Mouse (Mus musculus): Measurements from ENCODE around the gene Hipk2. TPM values are rescaled to one million over a fixed set of nuclear protein-coding genes. Genes with fewer than 3 reads are reported as not detected.

Gene Hipk2
- polyA plus RNA-seq, 1 experiment from 2014 or later: 18.0 TPM

DNA sequence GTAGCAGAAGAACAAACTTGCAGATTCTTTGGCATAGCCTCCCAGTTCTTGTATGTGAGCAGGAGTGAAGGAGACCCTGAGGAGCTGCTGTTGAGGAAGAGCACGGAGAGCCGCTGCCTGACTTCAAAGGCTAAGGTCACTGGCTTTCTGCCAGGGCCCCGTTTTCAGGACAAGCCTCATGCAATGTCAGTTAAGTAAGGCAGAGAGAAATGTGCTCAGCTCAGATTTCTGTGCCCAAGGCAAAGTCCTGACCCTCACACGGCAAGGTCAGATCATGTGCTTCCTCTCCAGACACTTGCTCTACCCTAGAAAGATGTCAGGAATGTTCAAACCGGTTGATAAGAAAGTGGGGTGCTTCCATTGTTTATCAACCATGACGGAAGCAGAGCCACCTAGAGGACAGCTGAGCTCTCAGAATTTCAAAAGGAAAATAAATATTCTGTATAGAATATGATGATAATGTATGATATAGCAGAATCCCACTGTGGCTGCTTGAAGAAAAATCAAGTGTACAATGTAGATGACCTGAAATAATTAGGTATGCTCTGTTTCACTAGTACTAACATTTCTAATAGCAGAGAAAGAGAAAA lies 173.1 kb downstream of the Hipk2 start:
- Histone ChIP-seq H3K36me3 (replicated peaks) (peaks cover 96% of the 10 kb centered on the region), H3K4me1 (replicated peaks) (peaks cover 4% of the 10 kb centered on the region; the same call in 1 of the 2 replicates), H3K9me3 (replicated peaks) (no peaks in the 10 kb centered on the region), H3K27me3 (no peaks in the 10 kb centered on the region), H3K4me3 (replicated peaks) (no peak overlapping the region), H3K9ac (no peak overlapping the region), H3K4me2 (no peak overlapping the region), H3K27ac (replicated peaks) (no peak overlapping the region)
- WGBS (ENCODE audit: insufficient replicate concordance): 71% methylated on average over 6 of the region's 6 CpGs
- ATAC-seq (ENCODE audit: insufficient read depth): no peak

DNA sequence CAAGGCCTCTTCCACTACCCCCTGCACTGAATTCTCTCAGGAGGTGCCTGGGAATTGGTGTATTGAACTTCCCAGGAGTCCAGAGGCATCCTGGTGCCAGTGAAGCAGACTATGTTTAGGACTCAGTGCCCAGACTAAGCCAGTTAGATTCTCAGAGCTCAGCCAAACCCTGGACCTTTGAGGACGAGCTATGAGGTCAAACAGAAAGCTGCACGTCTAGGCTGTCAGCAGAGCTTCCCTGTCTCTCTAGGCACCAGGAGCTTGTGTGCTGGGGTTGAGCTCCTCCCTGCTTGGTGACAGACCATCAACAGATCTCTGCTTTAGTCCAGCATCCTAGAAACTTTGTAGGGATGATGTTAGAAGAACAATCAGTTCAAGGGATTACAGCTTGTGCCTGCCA lies 174.5 kb downstream of the Hipk2 start:
- no peak overlapping the region for H3K4me2 ChIP-seq
- H3K9ac ChIP-seq: no peak overlapping the region
- H3K4me1 ChIP-seq (replicated peaks): peaks cover 4% of the 10 kb centered on the region; the same call in 1 of the 2 replicates
- 64% methylated on average over 2 of the region's 2 CpGs for WGBS (ENCODE audit: insufficient replicate concordance)
- peaks cover 94% of the 10 kb centered on the region for H3K36me3 ChIP-seq (replicated peaks)
- no peaks in the 10 kb centered on the region for H3K27me3 ChIP-seq
- ATAC-seq (ENCODE audit: insufficient read depth): no peak
- H3K4me3 ChIP-seq (replicated peaks): no peak overlapping the region
- no peak overlapping the region for H3K27ac ChIP-seq (replicated peaks)
- no peaks in the 10 kb centered on the region for H3K9me3 ChIP-seq (replicated peaks)

DNA sequence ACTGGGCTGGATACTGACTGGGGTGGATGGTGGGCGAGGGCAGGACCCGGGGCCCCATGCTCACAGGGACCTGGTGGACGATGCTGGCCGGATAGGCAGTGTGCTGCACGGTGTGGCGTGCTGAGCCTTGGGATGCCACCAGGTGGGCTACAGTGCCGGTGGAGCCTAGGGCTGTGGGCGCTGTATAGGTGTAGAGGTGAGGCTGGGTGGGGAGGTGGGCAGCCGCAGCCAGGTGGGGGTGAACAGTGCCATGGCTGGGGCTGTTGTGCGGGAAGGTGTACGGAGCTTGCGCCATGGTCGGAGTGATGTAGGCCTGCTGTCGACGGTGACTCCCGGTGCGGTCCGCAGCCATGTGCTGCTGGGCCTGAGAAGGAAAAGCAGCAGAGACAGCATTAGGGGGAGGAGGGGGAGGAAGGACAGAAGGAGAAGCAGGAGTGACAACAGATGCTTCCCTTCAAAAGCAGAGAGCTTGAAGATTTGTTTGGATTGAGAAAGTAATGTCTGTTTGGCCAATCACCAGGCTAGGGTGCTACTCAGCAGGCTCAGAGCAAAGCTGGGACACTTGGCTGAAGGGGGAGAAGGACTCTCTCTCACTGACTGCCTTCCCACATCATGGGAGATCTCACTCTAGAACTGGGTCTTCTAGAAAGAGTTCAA lies 177.6 kb downstream of the Hipk2 start:
- ATAC-seq (ENCODE audit: insufficient read depth): no peak; the same call in 1 of the 2 replicates
- Histone ChIP-seq H3K4me1 (replicated peaks) (no peaks in the 10 kb centered on the region; the same call in 1 of the 2 replicates), H3K9ac (no peak overlapping the region), H3K4me3 (replicated peaks) (no peak overlapping the region), H3K27ac (replicated peaks) (no peak overlapping the region), H3K36me3 (replicated peaks) (peaks cover 95% of the 10 kb centered on the region), H3K27me3 (no peaks in the 10 kb centered on the region), H3K9me3 (replicated peaks) (no peaks in the 10 kb centered on the region), H3K4me2 (no peak overlapping the region)
- 97% methylated on average over 18 of the region's 18 CpGs for WGBS (ENCODE audit: insufficient replicate concordance)

DNA sequence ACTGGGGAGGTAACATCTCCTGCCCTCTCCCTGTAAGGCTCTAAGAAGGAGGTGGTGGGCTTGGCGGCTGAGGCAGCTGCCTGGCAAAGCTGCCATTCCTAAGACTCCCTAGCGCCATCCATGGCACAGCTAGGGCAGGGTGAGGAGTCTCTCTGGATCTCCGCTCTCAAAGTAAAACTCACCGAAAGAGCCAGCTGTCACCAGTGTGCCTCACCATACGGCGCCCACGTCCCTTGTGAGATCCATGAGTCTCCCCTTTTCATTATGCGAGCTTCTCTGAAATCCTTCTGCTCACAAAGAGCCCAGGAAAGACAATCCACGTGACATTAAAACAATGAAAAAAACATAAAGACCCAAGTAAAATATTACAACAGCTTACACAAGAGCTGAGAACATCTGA lies 179.4 kb downstream of the Hipk2 start:
- 92% methylated on average over 9 of the region's 9 CpGs for WGBS (ENCODE audit: insufficient replicate concordance)
- Histone ChIP-seq H3K4me2 (no peak overlapping the region), H3K9ac (no peak overlapping the region), H3K4me3 (replicated peaks) (no peak overlapping the region), H3K27me3 (no peaks in the 10 kb centered on the region), H3K27ac (replicated peaks) (no peak overlapping the region), H3K9me3 (replicated peaks) (no peaks in the 10 kb centered on the region), H3K4me1 (replicated peaks) (no peaks in the 10 kb centered on the region; the same call in 1 of the 2 replicates), H3K36me3 (replicated peaks) (peaks cover 95% of the 10 kb centered on the region)
- no peak for ATAC-seq (ENCODE audit: insufficient read depth)

DNA sequence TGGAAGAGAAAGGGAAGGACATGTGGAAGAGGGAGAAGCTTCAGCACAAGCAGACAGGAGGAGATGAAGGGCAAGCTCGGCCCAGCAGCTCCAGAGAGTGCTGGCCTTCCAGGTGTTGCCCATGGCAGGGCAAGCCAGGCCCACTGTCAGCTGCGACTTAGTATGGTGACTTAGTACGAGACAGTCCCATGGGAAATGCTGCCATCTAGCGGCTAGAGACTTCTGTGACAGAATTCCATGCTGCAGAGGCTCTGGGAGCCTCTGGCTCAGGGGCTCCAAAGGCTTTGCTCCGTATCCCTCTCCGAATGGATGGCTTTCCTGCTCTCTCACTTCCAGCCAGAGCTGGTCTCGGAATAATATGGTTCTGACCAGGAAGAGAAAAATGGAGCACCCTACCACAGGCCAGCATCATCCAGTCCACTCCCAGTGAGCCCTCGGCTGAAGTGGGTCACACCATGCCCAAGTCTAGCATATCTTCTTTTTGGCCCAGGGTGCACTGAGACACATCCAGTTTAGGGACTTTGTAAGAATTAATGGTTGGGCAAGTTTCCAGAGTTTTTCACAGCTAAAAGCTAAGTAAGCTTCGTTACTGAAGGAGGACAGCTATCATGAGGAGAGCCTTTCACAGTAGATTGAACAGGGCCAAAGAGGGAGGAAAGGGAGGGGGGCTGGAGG lies 180.4 kb downstream of the Hipk2 start:
- Histone ChIP-seq H3K27ac (replicated peaks) (no peak overlapping the region), H3K4me3 (replicated peaks) (no peak overlapping the region), H3K4me1 (replicated peaks) (no peaks in the 10 kb centered on the region; the same call in 1 of the 2 replicates), H3K9ac (no peak overlapping the region), H3K9me3 (replicated peaks) (no peaks in the 10 kb centered on the region), H3K36me3 (replicated peaks) (peaks cover 95% of the 10 kb centered on the region), H3K4me2 (no peak overlapping the region), H3K27me3 (no peaks in the 10 kb centered on the region)
- ATAC-seq (ENCODE audit: insufficient read depth): no peak
- WGBS (ENCODE audit: insufficient replicate concordance): 34% methylated on average over 9 of the region's 9 CpGs

DNA sequence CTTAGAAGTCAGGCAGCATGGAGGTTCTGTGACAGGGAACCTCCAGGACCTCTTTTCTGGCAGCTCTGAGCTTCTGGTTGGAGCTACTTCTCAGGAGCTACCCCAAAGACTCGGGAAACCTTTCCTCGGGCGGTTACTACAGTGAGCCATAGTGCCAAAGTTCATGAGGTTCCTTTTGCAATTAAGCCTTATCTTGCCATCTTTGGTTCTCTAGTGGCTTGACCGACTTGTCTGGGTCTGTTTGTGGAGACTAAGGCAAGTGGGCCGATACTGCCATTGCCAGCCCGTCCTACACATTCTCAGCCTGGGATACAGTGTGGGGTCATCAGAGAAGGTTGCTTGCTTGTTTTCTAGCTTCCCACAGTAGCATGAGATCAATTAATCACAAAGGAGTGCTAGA lies 183.4 kb downstream of the Hipk2 start:
- WGBS (ENCODE audit: insufficient replicate concordance): 85% methylated on average over 6 of the region's 6 CpGs
- peaks cover 89% of the 10 kb centered on the region for H3K36me3 ChIP-seq (replicated peaks)

DNA sequence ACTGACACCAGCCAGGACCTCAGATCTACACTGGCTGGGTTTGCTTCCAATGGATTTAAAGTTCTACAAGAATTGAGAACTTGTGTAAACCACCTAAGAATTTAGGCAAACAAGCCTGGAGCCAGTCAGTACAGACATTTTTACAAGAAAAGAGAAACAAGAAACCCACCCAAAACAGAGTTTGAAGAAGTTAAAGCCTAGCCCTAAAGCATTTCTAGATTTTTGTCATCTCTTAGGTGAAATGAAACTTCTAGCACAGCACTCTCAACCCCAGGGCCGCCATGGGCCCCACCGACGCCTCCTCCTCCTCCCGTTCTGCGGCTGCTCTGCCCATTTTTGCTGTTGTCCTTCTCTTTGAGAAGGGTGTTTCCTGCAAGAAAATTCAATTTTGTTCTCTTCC lies 184.9 kb downstream of the Hipk2 start:
- Histone ChIP-seq H3K9me3 (replicated peaks) (no peaks in the 10 kb centered on the region), H3K4me2 (no peak overlapping the region), H3K4me3 (replicated peaks) (no peak overlapping the region), H3K27ac (replicated peaks) (no peak overlapping the region), H3K36me3 (replicated peaks) (peaks cover 88% of the 10 kb centered on the region), H3K27me3 (no peaks in the 10 kb centered on the region), H3K9ac (no peak overlapping the region), H3K4me1 (replicated peaks) (no peaks in the 10 kb centered on the region; the same call in 1 of the 2 replicates)
- ATAC-seq (ENCODE audit: insufficient read depth): no peak
- WGBS (ENCODE audit: insufficient replicate concordance): 93% methylated on average over 5 of the region's 5 CpGs

More for the DNA sequence above, 183.4 kb downstream of the Hipk2 start:
- Histone ChIP-seq H3K27me3 (no peaks in the 10 kb centered on the region), H3K4me2 (no peak overlapping the region), H3K9ac (no peak overlapping the region), H3K4me1 (replicated peaks) (no peaks in the 10 kb centered on the region; the same call in 1 of the 2 replicates), H3K27ac (replicated peaks) (no peak overlapping the region), H3K9me3 (replicated peaks) (no peaks in the 10 kb centered on the region), H3K4me3 (replicated peaks) (no peak overlapping the region)
- no peak for ATAC-seq (ENCODE audit: insufficient read depth)

DNA sequence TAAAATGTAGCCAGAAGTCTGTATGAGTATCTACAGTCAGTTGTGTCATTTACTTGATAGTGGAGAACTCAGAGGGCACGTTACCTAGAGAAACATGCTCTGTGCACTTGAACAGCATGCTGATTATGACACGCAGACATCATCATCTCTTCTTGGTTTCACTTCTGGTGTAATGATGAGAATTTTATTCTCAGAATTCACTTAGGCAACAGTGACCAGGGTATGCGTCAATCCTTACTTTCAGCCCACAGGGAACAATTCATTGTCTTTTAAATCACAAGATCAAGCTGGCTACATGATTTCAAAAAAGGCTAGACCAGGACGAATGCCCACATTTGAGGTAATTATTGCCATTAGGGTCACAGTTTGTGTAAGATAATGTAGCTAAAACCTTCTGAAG lies 185.3 kb downstream of the Hipk2 start:
- no peak for ATAC-seq (ENCODE audit: insufficient read depth)
- Histone ChIP-seq H3K36me3 (replicated peaks) (peaks cover 84% of the 10 kb centered on the region), H3K4me3 (replicated peaks) (no peak overlapping the region), H3K4me1 (replicated peaks) (no peaks in the 10 kb centered on the region; the same call in 1 of the 2 replicates), H3K9ac (no peak overlapping the region), H3K4me2 (no peak overlapping the region), H3K27me3 (no peaks in the 10 kb centered on the region), H3K9me3 (replicated peaks) (no peaks in the 10 kb centered on the region), H3K27ac (replicated peaks) (no peak overlapping the region)
- WGBS (ENCODE audit: insufficient replicate concordance): 76% methylated on average over 4 of the region's 4 CpGs

DNA sequence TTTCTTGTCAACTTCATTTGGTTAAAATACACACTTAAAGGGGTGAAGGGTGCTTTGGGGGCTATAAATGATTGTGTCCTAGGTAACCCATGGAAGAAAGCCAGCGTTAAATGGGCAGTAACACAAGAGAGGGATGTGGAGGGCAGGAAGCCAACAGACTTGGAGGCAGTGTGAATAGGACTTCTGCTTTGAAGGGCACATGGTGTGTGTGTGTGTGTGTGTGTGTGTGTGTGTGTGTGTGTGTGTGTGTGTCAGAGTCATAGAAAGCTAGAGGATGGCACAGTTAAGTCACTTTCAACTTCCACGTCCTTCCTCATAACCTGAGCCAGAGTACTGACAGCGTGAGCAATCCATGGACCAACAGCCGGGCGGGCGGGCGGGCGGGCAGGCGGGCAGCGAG lies 187.1 kb downstream of the Hipk2 start:
- H3K4me1 ChIP-seq (replicated peaks): no peaks in the 10 kb centered on the region
- WGBS (ENCODE audit: insufficient replicate concordance): 90% methylated on average over 10 of the region's 10 CpGs
- H3K9me3 ChIP-seq (replicated peaks): no peaks in the 10 kb centered on the region
- H3K4me3 ChIP-seq (replicated peaks): no peak overlapping the region
- H3K27me3 ChIP-seq: no peaks in the 10 kb centered on the region
- no peak overlapping the region for H3K27ac ChIP-seq (replicated peaks)
- peaks cover 68% of the 10 kb centered on the region for H3K36me3 ChIP-seq (replicated peaks)
- no peak overlapping the region for H3K4me2 ChIP-seq
- H3K9ac ChIP-seq: no peak overlapping the region
- no peak for ATAC-seq (ENCODE audit: insufficient read depth)

DNA sequence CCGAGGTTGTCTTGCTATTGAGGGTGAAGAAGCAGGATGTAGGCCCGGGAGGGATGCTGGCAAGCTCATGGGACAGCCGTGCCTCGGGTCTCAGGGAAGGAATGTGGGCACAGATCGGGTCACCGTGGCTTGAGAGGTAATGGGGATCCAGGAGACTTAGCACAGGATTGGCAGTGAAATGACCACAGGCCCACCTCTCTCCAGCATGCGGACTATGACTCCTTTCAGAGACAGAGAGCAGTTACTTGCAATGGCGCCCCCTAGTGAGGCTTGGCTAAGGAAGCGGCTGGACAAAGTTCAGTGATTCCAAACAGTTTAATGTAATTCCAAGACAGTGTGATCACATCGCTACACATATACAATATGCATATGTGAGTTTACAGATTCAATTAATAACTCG lies 188.7 kb downstream of the Hipk2 start:
- ATAC-seq (ENCODE audit: insufficient read depth): no peak
- no peaks in the 10 kb centered on the region for H3K9me3 ChIP-seq (replicated peaks)
- H3K4me1 ChIP-seq (replicated peaks): no peaks in the 10 kb centered on the region
- no peaks in the 10 kb centered on the region for H3K27me3 ChIP-seq
- no peak overlapping the region for H3K4me2 ChIP-seq
- 66% methylated on average over 11 of the region's 11 CpGs for WGBS (ENCODE audit: insufficient replicate concordance)
- no peak overlapping the region for H3K4me3 ChIP-seq (replicated peaks)
- H3K9ac ChIP-seq: no peak overlapping the region
- H3K27ac ChIP-seq (replicated peaks): no peak overlapping the region
- peaks cover 52% of the 10 kb centered on the region for H3K36me3 ChIP-seq (replicated peaks)

DNA sequence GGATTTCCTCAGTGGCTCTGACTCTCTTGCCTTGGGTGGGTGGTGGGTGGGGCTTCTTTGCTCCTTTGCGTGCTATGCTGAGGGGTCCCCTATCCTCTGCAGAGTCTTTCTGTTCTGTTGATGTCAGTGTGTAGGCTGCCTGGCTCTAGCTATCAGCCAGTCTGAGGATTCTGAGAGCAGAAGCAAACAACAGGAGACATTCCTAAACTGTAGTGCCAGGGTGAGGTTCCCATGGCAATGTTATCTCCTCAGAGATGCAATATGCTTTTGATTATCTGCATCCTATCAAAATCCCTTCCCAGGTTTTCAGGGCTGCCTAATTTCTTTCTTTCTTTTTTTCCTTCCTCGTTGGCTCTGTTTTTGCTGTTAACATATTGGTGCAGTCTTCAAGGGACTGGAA lies 193.4 kb downstream of the Hipk2 start:
- H3K36me3 ChIP-seq (replicated peaks): peaks cover 13% of the 10 kb centered on the region
- no peak overlapping the region for H3K4me2 ChIP-seq
- no peak overlapping the region for H3K9ac ChIP-seq
- ATAC-seq (ENCODE audit: insufficient read depth): no peak
- no peaks in the 10 kb centered on the region for H3K27me3 ChIP-seq
- H3K4me1 ChIP-seq (replicated peaks): no peaks in the 10 kb centered on the region
- no peak overlapping the region for H3K4me3 ChIP-seq (replicated peaks)
- H3K27ac ChIP-seq (replicated peaks): no peak overlapping the region
- 47% methylated on average over 2 of the region's 2 CpGs for WGBS (ENCODE audit: insufficient replicate concordance)
- H3K9me3 ChIP-seq (replicated peaks): no peaks in the 10 kb centered on the region
